Mouse (Mus musculus) intestine, postnatal 0 days (tissue): ENCODE measurements at regions not wholly inside any gene's neighbourhood (a gene's known extent, or its start where the extent isn't known, plus 50 kb on each side); places are given as distances from the start of the nearest gene placed in this dataset.

ENCODE experiments used
- ATAC-seq: fragments of 200-750 bp; cut with Nextera tagmentation; 2 replicates; pipeline ENCODE4 v1.8.0; 2017; ENCODE audit warnings: mild to moderate bottlenecking, moderate TSS enrichment, moderate library complexity
- H3K27ac ChIP-seq: fragments of 300-500 bp; sonication (generic); 2 replicates; pipeline ENCODE4 v1.5.1; 2014; ENCODE audit warnings: mild to moderate bottlenecking, low read depth, low read length, moderate library complexity
- H3K27me3 ChIP-seq: fragments of 300-500 bp; sonication (generic); replicated peaks from 2 replicates; pipeline ENCODE4 v1.6.1; 2014; ENCODE audit warnings: low read length, mixed read lengths; ENCODE audit not compliant: control insufficient read depth, insufficient read depth
- H3K36me3 ChIP-seq: fragments of 300-500 bp; sonication (generic); 2 replicates; pipeline ENCODE4 v1.6.1; 2014; ENCODE audit warnings: mild to moderate bottlenecking, moderate library complexity; ENCODE audit not compliant: control insufficient read depth, insufficient read depth
- H3K4me1 ChIP-seq: fragments of 300-500 bp; sonication (generic); replicated peaks from 2 replicates; pipeline ENCODE4 v1.6.1; 2014; ENCODE audit warnings: antibody characterized with exemption, low read length, mixed read lengths; ENCODE audit not compliant: control insufficient read depth, insufficient read depth
- H3K4me2 ChIP-seq: fragments of 300-500 bp; sonication (generic); replicated peaks from 2 replicates; pipeline ENCODE4 v1.6.1; 2014; ENCODE audit warnings: low read depth, mild to moderate bottlenecking, moderate library complexity
- H3K4me3 ChIP-seq: fragments of 300-500 bp; sonication (generic); 2 replicates; pipeline ENCODE4 v1.5.1; 2014; ENCODE audit warnings: low read depth, low read length
- H3K9ac ChIP-seq: fragments of 300-500 bp; sonication (generic); 2 replicates; pipeline ENCODE4 v1.6.1; 2014; ENCODE audit warnings: mild to moderate bottlenecking, low read depth, low read length
- H3K9me3 ChIP-seq: fragments of 300-500 bp; sonication (generic); 2 replicates; pipeline ENCODE4 v1.6.1; 2016; ENCODE audit warnings: mixed run types; ENCODE audit not compliant: control insufficient read depth
- CTCF ChIP-seq: sonication (generic); IDR thresholded peaks from 2 replicates; pipeline ENCODE4 v1.5.1; 2016; ENCODE audit warnings: low read depth, mild to moderate bottlenecking, control low read depth, antibody characterized with exemption, moderate library complexity
- WGBS: fragments of 180-500 bp; shearing (Covaris S2); extraction: QIAGEN DNeasy Blood & Tissue Kit; methylation state at CpG from one replicate; pipeline ENCODE4 v1.1.7; 2014; 5-methylcytosine and 5-hydroxymethylcytosine counted together

DNA sequence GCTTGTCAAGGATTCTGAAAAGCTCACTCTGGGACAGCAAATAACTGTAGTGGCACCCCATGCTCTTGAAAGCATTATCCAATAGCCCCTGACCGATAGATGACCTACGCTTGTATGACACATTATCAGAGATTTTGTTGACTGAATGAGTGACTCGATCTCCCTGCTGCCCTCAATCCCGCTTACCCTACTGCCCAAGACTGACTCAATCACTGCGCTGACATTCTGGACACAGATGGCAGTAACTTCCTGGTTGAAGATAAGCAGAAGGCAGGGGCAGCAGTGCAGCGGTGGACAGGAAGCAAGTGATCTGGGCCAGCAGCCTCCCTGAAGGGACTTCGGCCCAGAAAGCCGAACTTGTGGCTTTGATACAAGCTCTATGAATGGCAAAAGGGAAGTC, 248.7 kb upstream of the Tpk1 start:
- Histone ChIP-seq H3K9ac (no peak overlapping the region), H3K27me3 (no peaks in the 10 kb centered on the region), H3K4me2 (no peak overlapping the region), H3K4me1 (no peaks in the 10 kb centered on the region), H3K9me3 (no peaks in the 10 kb centered on the region), H3K27ac (no peak overlapping the region), H3K36me3 (no peaks in the 10 kb centered on the region), H3K4me3 (no peak overlapping the region)
- TF ChIP-seq CTCF, result no peak
- ATAC-seq, result no peak
- WGBS, result 73% methylated on average over 8 of the region's 8 CpGs

- 79% methylated on average over 3 of the region's 3 CpGs for WGBS
- no peak for ATAC-seq
- no peak overlapping the region for H3K9ac ChIP-seq
- H3K27ac ChIP-seq, result no peak overlapping the region
- H3K4me3 ChIP-seq, result no peak overlapping the region
- no peak overlapping the region for H3K4me2 ChIP-seq
- H3K27me3 ChIP-seq, result no peaks in the 10 kb centered on the region
- no peaks in the 10 kb centered on the region for H3K36me3 ChIP-seq
- H3K4me1 ChIP-seq, result no peaks in the 10 kb centered on the region
- TF ChIP-seq CTCF, result no peak
- no peaks in the 10 kb centered on the region for H3K9me3 ChIP-seq
Observed at GRCm38 (mm10) chr6:43885992-43886391, 219.9 kb upstream of the Tpk1 start.

DNA sequence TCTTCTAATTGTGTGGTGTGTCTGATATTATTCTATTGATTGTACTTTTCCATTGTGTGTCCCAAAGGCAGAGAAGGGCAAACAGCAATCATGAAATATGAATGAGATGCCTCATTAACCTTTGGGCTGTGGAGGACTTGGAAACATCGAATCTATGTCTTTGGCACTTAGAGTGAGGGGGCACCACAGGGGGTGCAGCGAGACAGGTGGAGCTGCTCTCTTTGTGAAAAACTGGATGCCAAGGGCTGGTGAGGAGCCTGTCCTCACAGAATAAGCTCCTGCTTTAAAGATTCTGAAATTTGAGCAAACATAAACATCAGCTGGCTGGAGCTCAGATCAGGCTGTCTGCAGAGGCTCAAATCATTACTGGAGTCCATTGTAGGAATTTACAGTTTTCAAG, 210.6 kb upstream of the Tpk1 start:
- no peak for ATAC-seq
- TF ChIP-seq CTCF, result no peak
- Histone ChIP-seq H3K4me1 (no peaks in the 10 kb centered on the region), H3K9ac (no peak overlapping the region), H3K4me2 (no peak overlapping the region), H3K9me3 (no peaks in the 10 kb centered on the region), H3K27ac (no peak overlapping the region), H3K27me3 (no peaks in the 10 kb centered on the region), H3K36me3 (no peaks in the 10 kb centered on the region), H3K4me3 (no peak overlapping the region)
- 75% methylated on average over 2 of the region's 2 CpGs for WGBS

DNA sequence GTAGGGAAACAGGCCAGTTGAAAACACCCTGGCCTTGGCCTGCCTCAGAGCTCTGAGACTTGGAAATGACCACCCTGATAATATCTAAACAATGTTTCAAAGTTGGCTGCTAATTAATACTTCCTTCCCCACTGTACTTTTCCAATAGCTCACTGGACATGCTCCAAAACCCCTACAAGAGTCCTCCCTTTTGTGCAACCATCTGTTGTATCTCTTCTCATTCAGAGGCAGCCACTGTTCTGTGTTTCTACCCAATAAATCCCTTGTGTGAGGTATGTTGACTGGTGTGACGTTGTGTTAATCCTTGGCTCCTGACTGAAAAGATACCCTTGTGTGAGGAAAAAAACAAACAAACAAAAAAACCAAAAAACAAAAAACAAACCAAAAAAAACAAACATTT, 193.3 kb upstream of the Tpk1 start:
- 35% methylated on average over 1 of the region's 1 CpGs for WGBS
- no peaks in the 10 kb centered on the region for H3K36me3 ChIP-seq
- H3K27me3 ChIP-seq, result no peaks in the 10 kb centered on the region
- no peak for TF ChIP-seq CTCF
- ATAC-seq, result no peak
- H3K4me2 ChIP-seq, result no peak overlapping the region
- no peak overlapping the region for H3K27ac ChIP-seq
- no peak overlapping the region for H3K9ac ChIP-seq
- no peak overlapping the region for H3K4me3 ChIP-seq
- H3K9me3 ChIP-seq, result no peaks in the 10 kb centered on the region
- no peaks in the 10 kb centered on the region for H3K4me1 ChIP-seq

GRCm38 (mm10) chr6:43857046-43857445, 191.0 kb upstream of the Tpk1 start:
- Histone ChIP-seq H3K4me3 (no peak overlapping the region), H3K9ac (no peak overlapping the region), H3K36me3 (no peaks in the 10 kb centered on the region), H3K27me3 (no peaks in the 10 kb centered on the region), H3K27ac (no peak overlapping the region), H3K4me2 (no peak overlapping the region), H3K9me3 (no peaks in the 10 kb centered on the region), H3K4me1 (no peaks in the 10 kb centered on the region)
- TF ChIP-seq CTCF, result no peak
- 67% methylated on average over 1 of the region's 1 CpGs for WGBS
- ATAC-seq, result no peak

DNA sequence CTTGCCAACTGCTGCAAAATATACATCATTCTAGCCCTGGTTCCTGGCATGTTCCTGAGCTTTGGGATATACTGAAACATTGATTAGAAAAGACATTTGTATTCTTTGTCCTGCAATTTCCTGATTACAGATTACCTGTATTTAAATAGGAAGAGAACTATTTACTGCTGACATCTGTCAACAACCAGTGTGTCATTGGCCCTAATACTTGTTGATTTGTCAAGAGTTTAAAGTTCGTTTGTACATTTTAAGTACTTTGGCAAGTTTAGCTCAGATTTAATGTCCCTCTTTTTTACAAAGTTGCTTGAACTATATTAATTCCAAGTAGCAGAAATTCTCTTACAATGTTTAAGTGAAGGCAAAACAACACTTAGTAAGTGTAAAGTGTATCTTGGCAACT, 187.4 kb upstream of the Tpk1 start:
- H3K27me3 ChIP-seq, result no peaks in the 10 kb centered on the region
- no peak overlapping the region for H3K4me3 ChIP-seq
- H3K36me3 ChIP-seq, result no peaks in the 10 kb centered on the region
- no peak for TF ChIP-seq CTCF
- H3K4me1 ChIP-seq, result no peaks in the 10 kb centered on the region
- no peaks in the 10 kb centered on the region for H3K9me3 ChIP-seq
- no peak overlapping the region for H3K27ac ChIP-seq
- 69% methylated on average over 1 of the region's 1 CpGs for WGBS
- ATAC-seq, result no peak
- no peak overlapping the region for H3K4me2 ChIP-seq
- H3K9ac ChIP-seq, result no peak overlapping the region

GRCm38 (mm10) chr6:43851306-43851705, 185.2 kb upstream of the Tpk1 start:
- no peaks in the 10 kb centered on the region for H3K27me3 ChIP-seq
- H3K4me3 ChIP-seq, result no peak overlapping the region
- no peak overlapping the region for H3K4me2 ChIP-seq
- H3K4me1 ChIP-seq, result no peaks in the 10 kb centered on the region
- H3K9ac ChIP-seq, result no peak overlapping the region
- 54% methylated on average over 6 of the region's 6 CpGs for WGBS
- H3K27ac ChIP-seq, result no peak overlapping the region
- H3K9me3 ChIP-seq, result no peaks in the 10 kb centered on the region
- H3K36me3 ChIP-seq, result no peaks in the 10 kb centered on the region
- no peak for TF ChIP-seq CTCF
- peak; percentile 93 for ATAC-seq
